Mouse (Mus musculus): Measurements from ENCODE around the gene Kif21b. TPM values are rescaled to one million over a fixed set of nuclear protein-coding genes. Genes with fewer than 3 reads are reported as not detected.

Gene Kif21b
- polyA plus RNA-seq (2016; fragmentation: Nextera tagmentation; extraction: Ambion mirVana) = 6.6 and 15.5 TPM in 2 replicates

GRCm38 (mm10) chr1:136130951-136131558 is at the start of gene Kif21b:
TSS of gene Kif21b (plus strand) at chr1:136131389.
- peaks cover 55% of the 10 kb centered on the region for H3K27me3 ChIP-seq (ENCODE audit: insufficient read depth, poor library complexity, severe bottlenecking)
- no peaks in the 10 kb centered on the region for H3K9me3 ChIP-seq
- peak within 1 kb of the TSS; percentile 92 for H3K27ac ChIP-seq
- peak within 1 kb of the TSS; percentile 73 for H3K4me3 ChIP-seq
- H3K4me1 ChIP-seq (replicated peaks) = peaks cover 85% of the 10 kb centered on the region
- DNase-seq (ENCODE audit: low spot score) = peak; percentile 96
- WGBS = 1% methylated on average over 42 of the region's 42 CpGs
- no peaks in the 10 kb centered on the region for H3K36me3 ChIP-seq

GRCm38 (mm10) chr1:136085988-136086685 is 45.1 kb upstream of the Kif21b start:
- 0 out of 2 replicates have a peak, but pooled peaks cover 5% of the 10 kb centered on the region for H3K9me3 ChIP-seq
- whole genome bisulfite sequencing = 83% methylated on average over 3 of the region's 3 CpGs
- H3K4me3 ChIP-seq = no peak overlapping the region
- peaks cover 12% of the 10 kb centered on the region; the same call in 1 of the 2 replicates for H3K4me1 ChIP-seq (replicated peaks)
- DNase-seq (ENCODE audit: low spot score) = no peak
- H3K27ac ChIP-seq = no peak overlapping the region
- no peaks in the 10 kb centered on the region for H3K36me3 ChIP-seq
- no peaks in the 10 kb centered on the region for H3K27me3 ChIP-seq (ENCODE audit: insufficient read depth, poor library complexity, severe bottlenecking)

GRCm38 (mm10) chr1:136089368-136090165 is 41.6 kb upstream of the Kif21b start:
- Histone ChIP-seq H3K27me3 (ENCODE audit: insufficient read depth, poor library complexity, severe bottlenecking) (no peaks in the 10 kb centered on the region; the same call in 1 of the 2 replicates), H3K27ac (no peak overlapping the region), H3K4me1 (replicated peaks) (peaks cover 12% of the 10 kb centered on the region; the same call in 1 of the 2 replicates), H3K4me3 (no peak overlapping the region), H3K9me3 (no peaks in the 10 kb centered on the region), H3K36me3 (no peaks in the 10 kb centered on the region)
- no peak for DNase-seq (ENCODE audit: low spot score)
- WGBS = 84% methylated on average over 9 of the region's 9 CpGs

GRCm38 (mm10) chr1:136093726-136094125 is 37.5 kb upstream of the Kif21b start:
- Histone ChIP-seq H3K36me3 (no peaks in the 10 kb centered on the region), H3K4me1 (replicated peaks) (peaks cover 12% of the 10 kb centered on the region; the same call in 1 of the 2 replicates), H3K27me3 (ENCODE audit: insufficient read depth, poor library complexity, severe bottlenecking) (no peaks in the 10 kb centered on the region; the same call in 1 of the 2 replicates), H3K9me3 (no peaks in the 10 kb centered on the region), H3K4me3 (no peak overlapping the region), H3K27ac (no peak overlapping the region)
- WGBS = 73% methylated on average over 3 of the region's 3 CpGs
- DNase-seq (ENCODE audit: low spot score) = no peak

- DNase-seq (ENCODE audit: low spot score) = no peak
- 79% methylated on average over 5 of the region's 5 CpGs for WGBS
- Histone ChIP-seq H3K27ac (no peak overlapping the region), H3K27me3 (ENCODE audit: insufficient read depth, poor library complexity, severe bottlenecking) (no peaks in the 10 kb centered on the region; the same call in 1 of the 2 replicates), H3K4me3 (no peak overlapping the region), H3K9me3 (no peaks in the 10 kb centered on the region), H3K4me1 (replicated peaks) (peaks cover 6% of the 10 kb centered on the region; the same call in 1 of the 2 replicates), H3K36me3 (no peaks in the 10 kb centered on the region)
Measured at GRCm38 (mm10) chr1:136094807-136095206, 36.4 kb upstream of the Kif21b start.

- H3K27ac ChIP-seq = peak overlapping the region; percentile 60
- 74% methylated on average over 4 of the region's 4 CpGs for WGBS
- no peaks in the 10 kb centered on the region for H3K27me3 ChIP-seq (ENCODE audit: insufficient read depth, poor library complexity, severe bottlenecking)
- H3K4me3 ChIP-seq = no peak overlapping the region
- no peaks in the 10 kb centered on the region for H3K9me3 ChIP-seq
- H3K4me1 ChIP-seq (replicated peaks) = peaks cover 50% of the 10 kb centered on the region
- no peaks in the 10 kb centered on the region for H3K36me3 ChIP-seq
- DNase-seq (ENCODE audit: low spot score) = no peak
Measured at GRCm38 (mm10) chr1:136102094-136102493, 29.1 kb upstream of the Kif21b start.

GRCm38 (mm10) chr1:136102551-136102950 is 28.6 kb upstream of the Kif21b start:
- no peaks in the 10 kb centered on the region for H3K9me3 ChIP-seq
- WGBS = 82% methylated on average over 3 of the region's 3 CpGs
- peak overlapping the region; percentile 60 for H3K27ac ChIP-seq
- peaks cover 50% of the 10 kb centered on the region for H3K4me1 ChIP-seq (replicated peaks)
- no peaks in the 10 kb centered on the region for H3K36me3 ChIP-seq
- DNase-seq (ENCODE audit: low spot score) = no peak
- H3K4me3 ChIP-seq = no peak overlapping the region
- H3K27me3 ChIP-seq (ENCODE audit: insufficient read depth, poor library complexity, severe bottlenecking) = no peaks in the 10 kb centered on the region

GRCm38 (mm10) chr1:136102981-136103380 is 28.2 kb upstream of the Kif21b start:
- H3K4me3 ChIP-seq = no peak overlapping the region
- peak overlapping the region; percentile 60 for H3K27ac ChIP-seq
- peak; percentile 20 for DNase-seq (ENCODE audit: low spot score)
- H3K9me3 ChIP-seq = no peaks in the 10 kb centered on the region
- H3K36me3 ChIP-seq = no peaks in the 10 kb centered on the region
- 73% methylated on average over 2 of the region's 2 CpGs for WGBS
- peaks cover 50% of the 10 kb centered on the region for H3K4me1 ChIP-seq (replicated peaks)
- H3K27me3 ChIP-seq (ENCODE audit: insufficient read depth, poor library complexity, severe bottlenecking) = no peaks in the 10 kb centered on the region

GRCm38 (mm10) chr1:136103696-136104095 is 27.5 kb upstream of the Kif21b start:
- H3K36me3 ChIP-seq = no peaks in the 10 kb centered on the region
- H3K4me1 ChIP-seq (replicated peaks) = peaks cover 50% of the 10 kb centered on the region
- no peak for DNase-seq (ENCODE audit: low spot score)
- peak overlapping the region; percentile 69; the same call in 1 of the 2 replicates for H3K27ac ChIP-seq
- H3K27me3 ChIP-seq (ENCODE audit: insufficient read depth, poor library complexity, severe bottlenecking) = no peaks in the 10 kb centered on the region
- H3K9me3 ChIP-seq = no peaks in the 10 kb centered on the region
- WGBS = 88% methylated on average over 7 of the region's 7 CpGs
- no peak overlapping the region for H3K4me3 ChIP-seq

GRCm38 (mm10) chr1:136104741-136105140 is 26.4 kb upstream of the Kif21b start:
- Histone ChIP-seq H3K27me3 (ENCODE audit: insufficient read depth, poor library complexity, severe bottlenecking) (no peaks in the 10 kb centered on the region), H3K4me1 (replicated peaks) (peaks cover 50% of the 10 kb centered on the region), H3K4me3 (no peak overlapping the region), H3K9me3 (no peaks in the 10 kb centered on the region), H3K36me3 (no peaks in the 10 kb centered on the region), H3K27ac (0 out of 2 replicates have a peak overlapping the region, but pooled peaks have one; percentile 69)
- DNase-seq (ENCODE audit: low spot score) = no peak
- WGBS = 51% methylated on average over 4 of the region's 4 CpGs

- no peak overlapping the region for H3K27ac ChIP-seq
- peaks cover 26% of the 10 kb centered on the region for H3K4me1 ChIP-seq (replicated peaks)
- no peaks in the 10 kb centered on the region for H3K36me3 ChIP-seq
- H3K4me3 ChIP-seq = no peak overlapping the region
- H3K27me3 ChIP-seq (ENCODE audit: insufficient read depth, poor library complexity, severe bottlenecking) = no peaks in the 10 kb centered on the region
- no peaks in the 10 kb centered on the region for H3K9me3 ChIP-seq
- no peak for DNase-seq (ENCODE audit: low spot score)
- WGBS = 96% methylated on average over 2 of the region's 2 CpGs
Measured at GRCm38 (mm10) chr1:136109464-136109863, 21.7 kb upstream of the Kif21b start.

GRCm38 (mm10) chr1:136116183-136116582 is 15.0 kb upstream of the Kif21b start:
- DNase-seq (ENCODE audit: low spot score) = peak; percentile 65
- Histone ChIP-seq H3K36me3 (no peaks in the 10 kb centered on the region), H3K27me3 (ENCODE audit: insufficient read depth, poor library complexity, severe bottlenecking) (0 out of 2 replicates have a peak, but pooled peaks cover 6% of the 10 kb centered on the region), H3K4me3 (no peak overlapping the region), H3K4me1 (replicated peaks) (peaks cover 21% of the 10 kb centered on the region), H3K27ac (no peak overlapping the region), H3K9me3 (no peaks in the 10 kb centered on the region)
- WGBS = 36% methylated on average over 3 of the region's 3 CpGs
